Mouse (Mus musculus): ENCODE results near the gene Sox30.

DNA sequence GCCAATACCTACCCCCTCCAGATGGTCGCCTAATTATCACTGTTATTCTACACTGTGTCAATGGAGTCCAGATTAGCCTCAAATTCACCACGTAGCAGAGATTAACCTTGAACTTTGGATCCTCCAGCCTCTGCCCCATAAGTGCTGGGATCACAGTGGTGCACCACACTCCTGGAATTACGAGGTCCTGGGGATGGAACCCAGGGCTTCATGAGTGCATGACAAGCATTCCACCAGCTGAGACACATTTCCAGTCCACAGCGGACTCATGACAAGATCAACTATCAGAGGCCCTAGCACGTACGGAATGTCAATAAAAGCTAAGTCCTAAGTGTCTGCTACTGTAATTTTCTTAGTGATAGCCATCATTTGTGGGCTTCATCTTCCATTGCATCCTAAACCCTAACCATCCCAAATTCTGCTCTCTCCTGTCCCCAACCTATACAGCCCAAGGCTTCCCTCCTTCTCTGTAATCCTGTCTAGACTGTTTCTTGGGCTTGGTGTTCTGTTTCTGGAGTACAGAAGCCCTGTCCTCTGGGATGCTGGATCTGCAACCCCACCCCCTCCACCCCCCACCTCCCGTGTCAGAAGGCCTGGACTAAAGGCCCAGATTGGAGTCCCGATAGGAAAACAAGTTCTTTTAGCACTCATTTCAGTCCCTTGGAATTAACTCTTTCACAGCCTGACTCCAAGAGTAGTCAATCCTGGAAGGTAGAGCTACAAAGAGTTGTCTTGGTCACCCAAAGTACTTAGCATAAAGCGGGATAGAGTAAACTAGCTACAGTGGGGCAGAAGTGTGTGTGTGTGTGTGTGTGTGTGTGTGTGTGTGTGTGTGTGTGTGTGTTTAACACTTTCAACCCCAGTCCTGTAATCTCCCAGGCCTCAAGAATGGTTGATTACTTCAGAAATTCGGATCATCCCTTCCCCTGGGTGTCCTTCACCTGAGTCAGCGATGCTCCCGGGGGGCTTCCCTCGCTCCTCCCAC lies 75.1 kb downstream of the Sox30 start:
- no peak for TF ChIP-seq MYOG (IDR thresholded peaks at IDR 0.05; ENCODE audit: control insufficient read depth in 1 of 3, insufficient read depth in 1 of 3, insufficient read length in 2 of 3, low read depth in 2 of 3)
- TF ChIP-seq MAX (IDR thresholded peaks at IDR 0.05; ENCODE audit: low read depth): no peak
- no peak for TF ChIP-seq POLR2AphosphoS2 (IDR thresholded peaks at IDR 0.05; ENCODE audit: insufficient read length, low read depth)
- TF ChIP-seq E2F4 (IDR thresholded peaks at IDR 0.05; ENCODE audit: insufficient read depth): no peak
- TF ChIP-seq POLR2A (IDR thresholded peaks at IDR 0.05; ENCODE audit: insufficient read length, low read depth): no peak
- TF ChIP-seq CEBPB (IDR thresholded peaks at IDR 0.05; ENCODE audit: insufficient read depth, poor library complexity, severe bottlenecking): no peak
- TF ChIP-seq USF1 (IDR thresholded peaks at IDR 0.05; ENCODE audit: low read depth): no peak
- no peak for TF ChIP-seq TCF3 (IDR thresholded peaks at IDR 0.05; ENCODE audit: insufficient read length, low read depth)
- no peak for TF ChIP-seq SRF (IDR thresholded peaks at IDR 0.05; ENCODE audit: control insufficient read depth, insufficient read length, low read depth)
- no peak for TF ChIP-seq TCF12 (IDR thresholded peaks at IDR 0.05; ENCODE audit: insufficient read depth, poor library complexity, severe bottlenecking)
- TF ChIP-seq REST (IDR thresholded peaks at IDR 0.05; ENCODE audit: insufficient read depth, insufficient read length): no peak

Data from myocyte (in vitro differentiated cells).